Mouse (Mus musculus): ENCODE measurements around the gene Mrgprb2. TPM values are rescaled to one million over a fixed set of nuclear protein-coding genes. Genes with fewer than 3 reads are reported as not detected.

The Mrgprb2 gene
- not detected for polyA plus RNA-seq (2017; shearing (Covaris generic))

GRCm38 (mm10) chr7:48557986-48558385, at the start of gene Mrgprb2:
Gene Mrgprb2 (minus strand): TSS chr7:48558086.

Other genes with a start within 250 kb of the Mrgprb2 start
- not detected for gene Mrgprb8, start 169.6 kb downstream of the Mrgprb2 start, polyA plus RNA-seq (2017; shearing (Covaris generic))
- not detected for gene Mrgprb1, start 101.7 kb downstream of the Mrgprb2 start, polyA plus RNA-seq (2017; shearing (Covaris generic))
- gene Mrgprx2, start 58.8 kb downstream of the Mrgprb2 start, polyA plus RNA-seq (2017; shearing (Covaris generic)), result 0.15 TPM
- gene Mrgprb3, start 85.7 kb upstream of the Mrgprb2 start, polyA plus RNA-seq (2017; shearing (Covaris generic)), result not detected
- 35.9 TPM for gene Zdhhc13, start 230.9 kb upstream of the Mrgprb2 start, polyA plus RNA-seq (2017; shearing (Covaris generic))

Measured in naive thymus-derived CD4-positive, alpha-beta T cell, adult 5 months (primary cell).